Mouse (Mus musculus): ENCODE data around the gene Gm47969.

- TF ChIP-seq CTCF (conservative IDR thresholded peaks at IDR 0.05; ENCODE audit: low read length) = no peak
- TF ChIP-seq NANOG (IDR thresholded peaks at IDR 0.05; ENCODE audit: borderline replicate concordance, low read length) = no peak
- no peak for TF ChIP-seq POU5F1 (IDR thresholded peaks at IDR 0.05; ENCODE audit: borderline replicate concordance, low read length)
These were observed 13.7 kb downstream of the Gm47969 start for GRCm38 (mm10) chr1:83058481-83058880.

Measured in E14TG2a.4 (cell line).